Mouse (Mus musculus) liver, embryonic 14.5 days (tissue): ENCODE results near the gene Skint11. TPM values are rescaled to one million over a fixed set of nuclear protein-coding genes. Genes with fewer than 3 reads are reported as not detected.
"Not testable (repeated sequence)": the region's sequence is repeated elsewhere in the genome, so short reads cannot be mapped to it uniquely, and the experiment has no call there.

ENCODE experiments used
- ATAC-seq: fragments of 200-750 bp; cut with Nextera tagmentation; 2 replicates; pipeline ENCODE4 v1.8.0; 2017; ENCODE audit warnings: moderate number of reproducible peaks, mild to moderate bottlenecking, moderate library complexity; ENCODE audit not compliant: insufficient read depth
- DNase-seq, 3 experiments: peaks; one replicate each; pipeline ENCODE4 v3.0.0-alpha.2; 2012 to 2013; ENCODE audit warnings: low read depth in 3 of 3, low spot score in 3 of 3
- H3K27ac ChIP-seq: fragments of 300-500 bp; sonication (generic); 2 replicates; pipeline ENCODE4 v1.5.1; 2014; ENCODE audit warnings: moderate library complexity, mild to moderate bottlenecking, control low read depth, inconsistent platforms
- H3K27me3 ChIP-seq: fragments of 300-500 bp; sonication (generic); 2 replicates; pipeline ENCODE4 v1.6.1; 2014; ENCODE audit warnings: mild to moderate bottlenecking, low read length, moderate library complexity; ENCODE audit not compliant: control insufficient read depth, insufficient read depth
- H3K36me3 ChIP-seq: fragments of 300-500 bp; sonication (generic); replicated peaks from 2 replicates; pipeline ENCODE4 v1.6.1; 2014; ENCODE audit warnings: low read depth; ENCODE audit not compliant: control insufficient read depth, insufficient read depth
- H3K4me1 ChIP-seq, 2 experiments: fragments of 200-500 bp in 1 of 2; fragments of 300-500 bp in 1 of 2; sonication (generic) in 1 of 2; replicated peaks; 2 replicates each; pipeline ENCODE4 v1.6.1; 2012 to 2014; ENCODE audit warnings: antibody characterized with exemption in 1 of 2, inconsistent platforms in 1 of 2, low read length in 1 of 2; ENCODE audit not compliant: control insufficient read depth in 2 of 2, insufficient read depth in 2 of 2
- H3K4me2 ChIP-seq: fragments of 300-500 bp; sonication (generic); 2 replicates; pipeline ENCODE4 v1.6.1; 2014; ENCODE audit warnings: low read depth, mild to moderate bottlenecking, control low read depth, moderate library complexity
- H3K4me3 ChIP-seq, 2 experiments: fragments of 200-500 bp in 1 of 2; fragments of 300-500 bp in 1 of 2; sonication (generic) in 1 of 2; 2 replicates each; pipeline ENCODE4 v1.5.1; 2012 to 2014; ENCODE audit warnings: low read depth in 2 of 2, low read length in 2 of 2, mild to moderate bottlenecking in 2 of 2, control low read depth in 1 of 2, inconsistent platforms in 1 of 2, moderate library complexity in 1 of 2; ENCODE audit not compliant: insufficient read depth in 1 of 2
- H3K9ac ChIP-seq: fragments of 300-500 bp; sonication (generic); replicated peaks from 2 replicates; pipeline ENCODE4 v1.6.1; 2014; ENCODE audit warnings: mild to moderate bottlenecking, control low read depth, moderate library complexity
- H3K9me3 ChIP-seq: fragments of 300-500 bp; sonication (generic); 2 replicates; pipeline ENCODE4 v1.6.1; 2016; ENCODE audit warnings: low read length, mixed read lengths; ENCODE audit not compliant: control insufficient read depth
- CTCF ChIP-seq: IDR thresholded peaks from 2 replicates; pipeline ENCODE4 v1.5.1; 2016; ENCODE audit warnings: antibody characterized with exemption, low read depth, control low read depth
- EP300 ChIP-seq: IDR thresholded peaks from 2 replicates; pipeline ENCODE4 v1.6.1; 2016; ENCODE audit warnings: antibody characterized with exemption, low read depth
- WGBS: fragments of 180-500 bp; shearing (Covaris S2); extraction: QIAGEN DNeasy Blood & Tissue Kit; methylation state at CpG from one replicate; pipeline ENCODE4 v1.1.7; 2014; ENCODE audit not compliant: insufficient replicate concordance; 5-methylcytosine and 5-hydroxymethylcytosine counted together
- polyA plus RNA-seq, 2 experiments: library from polyadenylated mRNA; depleted of rRNA in 1 of 2; stranded (reverse) in 1 of 2; unstranded in 1 of 2; fragments of >200 nt; fragmentation: Nextera tagmentation in 1 of 2; extraction: Ambion mirVana in 1 of 2; gene quantifications; 2 replicates each; pipeline versions ENCODE4 v1.2.1 to v1.2.3; 2012 to 2014

Skint11 gene
- polyA plus RNA-seq (2012; rRNA removed) = not detected in 2 replicates
- polyA plus RNA-seq (2014; fragmentation: Nextera tagmentation; extraction: Ambion mirVana) = not detected in 2 replicates

- H3K4me3 ChIP-seq = no peak within 1 kb of the TSS
- no peaks in the 10 kb centered on the region for H3K9me3 ChIP-seq
- ATAC-seq (no peak), DNase-seq (no peak)
- H3K27me3 ChIP-seq = no peaks in the 10 kb centered on the region
- H3K4me2 ChIP-seq = no peak within 1 kb of the TSS
- H3K36me3 ChIP-seq = no peaks in the 10 kb centered on the region
- H3K27ac ChIP-seq = no peak within 1 kb of the TSS
- TF ChIP-seq EP300 = no peak
- no peak for TF ChIP-seq CTCF
- WGBS = 55% methylated on average over 1 of the region's 1 CpGs
- no peaks in the 10 kb centered on the region for H3K4me1 ChIP-seq
- no peak within 1 kb of the TSS for H3K9ac ChIP-seq
Measured at GRCm38 (mm10) chr4:114163084-114163483, at the start of gene Skint11. Gene Skint11 (plus strand): TSS chr4:114163384.

DNA sequence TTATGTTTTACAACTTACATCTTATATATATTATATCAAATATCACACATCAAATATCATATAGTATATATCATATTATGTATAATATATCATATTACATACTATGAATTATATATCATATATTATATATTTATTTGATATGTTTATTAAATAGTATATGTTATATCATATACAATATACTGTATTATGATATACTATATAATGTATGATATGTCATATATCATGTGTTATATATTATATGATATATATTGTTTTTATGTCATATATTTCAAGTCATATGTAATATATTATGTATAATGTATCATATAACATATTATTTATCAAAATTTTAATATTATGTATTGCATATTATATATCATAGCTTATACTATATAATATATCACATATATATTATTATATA is 2.0 kb upstream of the Skint11 start:
- no peak overlapping the region for H3K4me3 ChIP-seq
- H3K27ac ChIP-seq = no peak overlapping the region
- no peak for DNase-seq
- ATAC-seq = no peak
- H3K4me1 ChIP-seq = no peaks in the 10 kb centered on the region
- H3K36me3 ChIP-seq = no peaks in the 10 kb centered on the region
- no peaks in the 10 kb centered on the region for H3K9me3 ChIP-seq
- TF ChIP-seq EP300 (no peak), CTCF (no peak)
- H3K9ac ChIP-seq = no peak overlapping the region
- no peaks in the 10 kb centered on the region for H3K27me3 ChIP-seq
- H3K4me2 ChIP-seq = no peak overlapping the region

GRCm38 (mm10) chr4:114172898-114173297 is 9.7 kb downstream of the Skint11 start:
- not testable (repeated sequence) for H3K27me3 ChIP-seq, H3K27ac ChIP-seq, H3K9me3 ChIP-seq, H3K9ac ChIP-seq, ATAC-seq, H3K36me3 ChIP-seq, DNase-seq, H3K4me3 ChIP-seq, H3K4me1 ChIP-seq, H3K4me2 ChIP-seq
- 26% methylated on average over 5 of the region's 6 CpGs for WGBS
- TF ChIP-seq CTCF = peak; percentile 56

GRCm38 (mm10) chr4:114256906-114257305 is 93.7 kb downstream of the Skint11 start:
- not testable (repeated sequence) for H3K4me3 ChIP-seq, H3K4me1 ChIP-seq, H3K27me3 ChIP-seq, H3K36me3 ChIP-seq, H3K27ac ChIP-seq, H3K9me3 ChIP-seq, H3K4me2 ChIP-seq, H3K9ac ChIP-seq, ATAC-seq, DNase-seq
- 24% methylated on average over 1 of the region's 1 CpGs for WGBS

Other genes with a start within 250 kb of the Skint11 start
- gene Skint5, start 163.9 kb upstream of the Skint11 start, polyA plus RNA-seq (2012; rRNA removed) = not detected in 2 replicates
- gene Skint5, start 163.9 kb upstream of the Skint11 start, polyA plus RNA-seq (2014; fragmentation: Nextera tagmentation; extraction: Ambion mirVana) = not detected in 2 replicates
- 0.09 TPM in 2 replicates for gene Trabd2b, start 243.3 kb downstream of the Skint11 start, polyA plus RNA-seq (2012; rRNA removed)
- gene Trabd2b, start 243.3 kb downstream of the Skint11 start, polyA plus RNA-seq (2014; fragmentation: Nextera tagmentation; extraction: Ambion mirVana) = 0.04 and 0.05 TPM in 2 replicates